Mouse (Mus musculus): Measurements from ENCODE around the gene Ptpn5.
A peak's percentile ranks its signal among the peaks of the same experiment; 100 is the strongest.

Gene Ptpn5

DNA sequence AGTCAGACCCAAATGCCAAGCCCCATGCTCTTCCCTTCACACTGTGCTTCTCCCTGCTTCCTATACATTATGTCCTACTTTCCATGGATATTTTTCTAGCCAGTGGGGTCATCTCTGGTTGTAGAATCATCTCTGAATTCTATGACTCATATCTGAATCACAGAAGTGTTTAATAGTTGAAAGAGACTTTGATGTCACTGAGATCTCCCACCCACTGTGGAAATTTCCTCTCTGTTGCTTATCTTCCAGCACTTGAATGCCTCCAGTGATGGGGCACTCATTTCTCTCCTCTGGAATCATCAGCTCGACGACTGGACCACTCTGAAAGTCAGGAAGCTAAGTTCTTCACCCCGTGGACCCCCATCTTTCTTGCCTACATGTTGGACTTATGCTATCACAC lies 22.4 kb downstream of the Ptpn5 start:
- DNase-seq (ENCODE audit: low spot score in 2 of 2), result no peak

DNA sequence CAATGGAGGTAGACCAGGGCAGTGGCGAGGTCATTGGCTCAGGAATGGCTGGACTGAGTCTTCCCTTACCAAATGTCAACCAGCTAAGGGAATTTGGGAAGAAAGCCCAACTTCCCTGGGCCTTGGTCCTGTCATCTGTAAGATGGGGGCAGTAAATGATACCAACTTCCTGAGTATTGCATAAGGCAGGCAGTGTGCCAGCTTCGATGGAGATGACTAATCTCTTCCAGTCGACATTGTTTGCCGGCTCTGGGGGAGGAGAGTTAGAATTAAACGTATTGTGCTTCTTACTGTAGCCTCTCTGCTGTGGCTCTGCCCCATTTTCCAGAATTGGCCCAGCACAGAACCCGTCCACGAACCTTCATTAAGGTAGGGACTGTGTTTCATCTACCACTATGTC lies 23.0 kb downstream of the Ptpn5 start:
- DNase-seq (ENCODE audit: low spot score in 2 of 2), result no peak

DNA sequence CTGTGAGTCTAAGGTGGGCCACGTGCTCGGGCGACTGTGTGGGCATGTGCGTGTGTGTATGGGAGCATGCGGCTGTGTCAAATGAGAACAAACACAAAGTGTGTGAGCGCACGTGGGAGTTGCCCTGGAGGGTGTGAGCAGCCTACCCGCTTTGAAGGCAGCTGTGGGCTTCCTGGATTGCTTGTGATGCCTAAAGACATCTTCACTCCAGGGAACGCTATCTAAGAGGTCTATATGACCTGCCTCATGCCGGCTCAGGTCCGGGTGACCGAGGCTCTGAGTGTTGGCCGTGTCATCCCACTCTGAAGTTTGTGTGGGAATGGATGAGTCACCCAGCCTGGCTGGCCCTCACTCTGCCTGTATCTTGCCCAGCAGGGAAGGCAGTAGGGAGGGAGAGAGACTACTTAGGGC lies 24.7 kb downstream of the Ptpn5 start:
- DNase-seq (ENCODE audit: low spot score in 2 of 2), result no peak

DNA sequence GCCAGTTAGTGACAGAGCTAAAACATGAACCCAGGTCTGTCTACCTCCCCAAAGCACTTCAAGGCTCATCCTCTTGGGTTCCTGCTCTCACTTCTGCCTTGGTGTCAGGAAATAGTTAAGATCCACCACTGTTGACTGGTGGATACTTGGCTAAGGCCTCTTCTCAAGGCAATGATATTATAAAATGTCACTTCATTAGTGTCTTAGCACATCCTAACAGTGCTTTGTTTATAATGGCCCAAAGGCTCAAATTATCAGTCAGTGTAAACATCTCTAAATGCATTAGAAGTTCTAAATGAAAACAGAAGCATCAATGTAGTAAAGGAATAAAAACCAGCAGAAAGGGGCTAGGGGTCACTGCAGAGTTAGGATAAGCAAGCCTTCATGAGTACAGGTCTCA lies 26.5 kb downstream of the Ptpn5 start:
- DNase-seq (ENCODE audit: low spot score in 2 of 2), result no peak

DNA sequence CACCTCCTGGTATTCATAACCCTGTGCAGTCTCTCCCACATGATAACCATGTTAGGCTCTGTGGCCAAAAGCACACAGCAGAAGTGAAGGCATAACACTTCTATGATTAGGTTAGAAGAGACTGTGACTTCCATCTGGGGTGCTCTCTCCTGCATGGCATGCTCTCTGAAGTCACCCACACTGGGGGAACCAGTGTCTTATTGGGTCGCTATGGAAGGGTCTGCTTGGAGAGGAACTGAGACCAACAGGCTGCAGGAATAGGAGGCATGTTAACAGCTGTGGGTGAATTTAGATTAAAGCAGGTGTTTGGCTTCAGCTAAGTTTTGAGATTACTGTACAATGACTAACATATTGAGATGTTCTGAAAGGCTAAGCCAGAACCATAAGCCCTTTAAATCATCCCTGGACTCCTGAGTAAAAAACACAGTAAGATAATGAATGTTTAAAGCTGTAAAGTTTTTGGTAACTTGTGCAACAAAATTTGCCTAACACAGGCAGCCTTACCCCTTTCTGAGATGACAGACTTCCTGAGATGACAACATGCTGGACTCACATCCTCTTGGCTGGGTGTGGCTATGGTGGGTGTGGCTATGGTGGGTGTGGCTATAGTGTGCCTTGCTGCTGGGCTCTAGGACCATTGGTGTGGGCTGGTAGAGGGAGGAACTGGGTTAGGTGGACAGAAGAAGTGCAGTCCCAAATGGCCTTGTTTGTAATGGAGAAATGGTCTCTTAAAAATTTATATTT lies 29.6 kb downstream of the Ptpn5 start:
- DNase-seq (ENCODE audit: low spot score in 2 of 2), result no peak

DNA sequence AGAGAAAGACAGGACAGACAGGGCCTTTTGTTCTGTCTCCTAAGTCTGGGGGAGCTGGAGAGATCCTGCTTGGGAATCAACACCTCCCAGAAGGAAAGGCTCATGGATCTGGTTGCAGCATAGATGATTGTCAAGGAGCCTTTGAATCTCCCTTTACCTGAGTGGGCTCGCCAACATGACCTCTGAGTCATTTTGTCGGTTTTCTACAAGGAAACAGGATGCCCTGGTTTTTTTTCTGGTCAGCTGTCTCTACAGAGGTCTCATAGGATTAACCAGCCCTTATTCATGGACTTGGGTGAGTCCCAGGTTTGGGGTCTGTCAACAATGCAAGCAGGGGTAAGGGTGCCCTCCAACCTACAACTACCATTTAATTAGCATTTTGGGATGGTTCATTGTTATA lies 30.5 kb downstream of the Ptpn5 start:
- no peak for DNase-seq (ENCODE audit: low spot score in 2 of 2)

DNA sequence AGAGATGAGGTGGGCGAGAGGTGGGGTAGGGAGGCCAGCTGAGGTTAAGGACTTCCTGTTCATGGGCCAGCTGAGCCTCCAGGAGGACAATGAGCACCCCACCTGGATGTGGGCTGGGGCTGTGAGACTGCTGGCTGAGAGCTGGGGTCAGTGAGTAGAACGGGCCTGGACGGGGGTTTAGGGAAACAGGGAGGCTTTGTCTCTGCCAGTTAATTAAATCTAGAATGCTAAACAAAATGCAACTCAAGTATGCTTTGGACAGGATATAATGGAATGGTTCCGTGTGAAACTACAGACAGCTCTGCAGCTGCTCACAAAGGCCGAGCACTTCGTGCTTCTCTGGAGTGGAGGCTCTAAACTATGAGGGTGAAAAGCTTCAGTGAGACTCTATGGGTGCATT lies 32.9 kb downstream of the Ptpn5 start:
- no peak for DNase-seq (ENCODE audit: low spot score in 2 of 2)

DNA sequence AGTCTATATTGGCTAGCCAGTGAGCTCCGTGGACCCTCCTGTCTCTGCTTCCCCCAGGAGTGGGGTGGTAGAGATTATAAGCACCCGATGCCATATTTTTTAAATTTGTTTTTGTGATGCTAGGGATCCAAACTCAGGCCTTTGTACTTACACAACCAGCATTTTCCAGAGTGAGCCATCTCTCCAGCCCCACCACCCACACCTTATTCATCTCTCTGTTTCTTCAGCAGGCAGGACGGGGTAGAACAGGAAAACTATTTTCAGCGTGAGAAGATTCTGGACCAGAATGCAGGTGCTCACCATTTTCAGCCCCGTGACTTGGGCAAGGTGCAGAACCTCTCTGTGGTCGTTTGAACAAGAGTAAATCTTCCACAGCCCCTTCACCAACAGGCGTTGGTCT lies 34.2 kb downstream of the Ptpn5 start:
- DNase-seq (ENCODE audit: low spot score in 2 of 2), result no peak

DNA sequence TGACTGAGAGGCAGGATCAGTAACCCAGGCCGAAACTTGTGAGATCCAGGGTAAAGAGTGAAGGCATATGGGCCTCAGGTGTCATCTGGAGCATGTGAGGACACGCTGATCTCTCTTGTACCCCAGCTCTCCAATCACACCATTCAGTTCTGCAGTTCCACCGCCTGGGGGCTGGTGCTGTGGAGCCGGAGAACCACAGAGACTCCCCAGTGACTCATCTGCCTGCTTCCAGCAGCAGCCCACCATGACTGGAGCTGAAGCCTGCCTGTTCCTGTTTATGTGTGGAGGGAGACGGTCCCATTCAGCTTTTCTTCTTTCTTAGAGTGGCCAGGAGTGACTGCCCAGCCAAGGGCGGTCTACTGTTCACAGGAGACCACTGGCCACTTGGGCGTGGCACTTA lies 35.4 kb downstream of the Ptpn5 start:
- DNase-seq (ENCODE audit: low spot score in 2 of 2), result no peak

DNA sequence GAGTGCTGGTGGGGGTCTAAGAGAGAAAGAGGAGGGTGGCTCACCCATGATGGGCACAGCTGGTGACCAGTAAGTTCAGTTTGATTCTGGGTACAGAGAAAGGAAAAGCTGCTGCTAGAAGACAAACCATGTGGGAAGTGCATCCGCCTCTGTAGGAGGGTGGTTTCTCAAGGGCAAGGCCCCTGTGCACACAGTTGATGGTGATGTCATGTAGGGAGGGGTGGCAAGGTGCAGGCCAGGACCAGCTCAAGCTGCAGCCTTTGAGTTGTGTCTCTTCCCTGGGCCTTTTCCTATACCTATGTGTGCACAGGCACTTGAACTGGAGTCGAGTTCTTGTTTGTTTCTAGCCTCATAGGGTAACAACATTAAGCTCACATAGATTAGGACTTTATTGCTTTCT lies 38.5 kb downstream of the Ptpn5 start:
- DNase-seq (ENCODE audit: low spot score in 2 of 2), result no peak

DNA sequence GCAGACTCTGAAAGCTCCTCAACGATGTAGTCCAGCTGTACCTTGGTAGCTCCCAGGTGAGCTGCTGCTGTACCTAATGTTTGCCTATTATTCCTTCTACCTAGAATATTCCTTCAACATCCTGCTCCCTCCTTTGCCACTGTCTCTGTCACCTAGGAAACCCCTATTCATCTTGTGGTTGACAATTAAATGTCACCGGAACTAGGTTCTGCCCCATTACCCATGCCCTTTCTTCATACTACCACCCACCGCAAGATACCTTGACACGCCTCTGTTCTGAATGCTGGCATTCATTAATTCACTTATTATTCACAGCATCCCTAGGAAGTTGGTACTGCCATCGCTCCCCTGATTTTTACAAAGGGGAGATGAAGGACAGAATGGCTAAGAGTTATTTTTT lies 39.5 kb downstream of the Ptpn5 start:
- no peak for DNase-seq (ENCODE audit: low spot score in 2 of 2)

DNA sequence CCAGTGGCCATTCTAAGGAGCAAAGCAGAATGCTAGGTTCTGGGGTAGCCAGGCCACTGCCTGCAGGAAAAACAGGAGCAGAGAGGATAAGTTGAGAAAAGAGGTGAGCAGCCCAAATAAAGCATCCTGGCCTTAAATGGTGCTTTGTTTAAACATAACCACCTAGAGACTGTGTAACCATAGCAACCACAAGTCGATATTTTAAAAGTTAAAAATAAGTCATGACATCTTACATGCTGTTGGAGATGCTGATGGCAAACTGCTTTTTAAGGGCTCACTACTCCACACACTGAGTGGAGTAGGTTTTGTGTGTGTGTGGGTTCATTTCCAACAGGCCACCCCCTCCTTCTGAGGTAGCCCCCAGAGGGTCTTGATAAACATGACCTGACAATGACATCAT lies 48.4 kb downstream of the Ptpn5 start:
- DNase-seq (ENCODE audit: low spot score in 2 of 2), result no peak

DNA sequence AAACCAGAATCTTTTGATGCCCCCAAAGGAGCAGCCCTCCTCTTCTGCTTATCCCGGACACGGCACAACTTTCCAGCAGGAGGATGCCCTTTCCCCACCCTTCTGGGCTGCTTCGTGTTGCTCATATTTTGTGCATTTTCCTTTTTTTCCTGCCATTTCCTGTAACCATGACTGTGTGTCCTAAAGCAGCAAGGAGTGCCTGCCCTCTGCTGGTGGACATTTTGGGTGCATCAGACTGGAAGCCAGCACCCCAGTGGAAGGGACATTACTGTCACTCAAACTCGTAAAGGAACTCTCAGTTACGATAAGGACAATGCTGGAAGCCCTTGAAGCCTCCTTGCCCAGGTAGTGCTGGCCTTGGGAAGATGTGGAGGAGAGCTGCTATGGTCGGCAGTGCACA lies 52.2 kb downstream of the Ptpn5 start:
- peak; percentile 53 to 76 for DNase-seq (ENCODE audit: low spot score in 2 of 2)

DNA sequence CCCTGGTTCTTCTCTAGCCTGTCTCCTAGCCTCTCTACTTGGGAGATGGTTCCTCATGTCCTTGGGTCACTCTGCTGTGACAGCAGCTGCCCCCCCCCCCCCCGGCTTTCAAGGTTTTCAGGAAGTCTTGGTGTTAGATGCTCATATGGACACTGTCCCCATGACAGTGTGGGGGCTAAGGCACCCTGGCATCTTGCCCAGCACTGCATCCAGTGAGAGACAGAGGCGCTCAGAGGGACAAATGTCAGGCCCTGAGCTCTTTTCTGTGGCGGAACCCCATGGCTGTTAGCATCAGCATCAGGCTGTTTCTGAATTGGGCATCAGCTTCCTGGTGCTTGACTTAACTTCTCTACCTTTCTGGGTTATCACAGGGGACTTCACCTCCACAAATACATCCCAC lies 52.6 kb downstream of the Ptpn5 start:
- no peak for DNase-seq (ENCODE audit: low spot score in 2 of 2)

DNA sequence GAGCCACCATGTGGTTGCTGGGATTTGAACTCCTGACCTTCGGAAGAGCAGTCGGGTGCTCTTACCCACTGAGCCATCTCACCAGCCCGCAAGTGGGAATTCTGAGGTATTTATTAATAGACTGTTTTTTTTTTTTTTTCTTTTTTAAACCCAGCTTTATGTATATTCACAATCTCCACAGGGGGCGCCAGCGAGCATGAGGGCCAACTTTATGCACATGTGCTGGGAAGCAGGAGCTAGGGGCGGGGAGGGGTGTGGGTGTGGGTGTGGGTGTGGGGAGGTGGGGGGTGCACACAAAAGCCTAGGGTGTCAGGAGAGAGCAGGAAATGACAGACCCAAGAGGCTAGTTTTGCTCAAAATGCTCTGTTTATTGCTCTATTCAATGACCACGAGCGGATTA lies 56.0 kb downstream of the Ptpn5 start:
- no peak for DNase-seq (ENCODE audit: low spot score in 2 of 2)

DNA sequence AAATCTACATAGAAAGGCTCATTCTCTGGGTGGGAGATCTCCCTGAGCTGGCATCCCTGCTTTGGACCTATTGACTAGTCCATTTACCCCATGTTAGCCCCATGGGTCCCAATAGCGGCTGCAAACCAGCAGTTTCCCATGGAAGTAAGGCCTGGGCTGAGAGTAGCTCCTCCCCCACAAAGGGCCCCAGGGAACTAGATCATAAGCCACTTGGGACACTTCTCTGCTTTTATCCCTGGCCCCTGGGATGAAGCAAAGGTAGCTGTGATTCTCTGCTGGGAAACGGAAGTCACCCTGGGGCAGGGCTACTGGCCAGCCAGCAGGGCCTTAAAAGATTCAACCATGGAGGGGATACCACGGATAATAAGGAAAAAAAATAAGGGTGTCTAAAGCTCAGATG lies 56.8 kb downstream of the Ptpn5 start:
- no peak for DNase-seq (ENCODE audit: low spot score in 2 of 2)

DNA sequence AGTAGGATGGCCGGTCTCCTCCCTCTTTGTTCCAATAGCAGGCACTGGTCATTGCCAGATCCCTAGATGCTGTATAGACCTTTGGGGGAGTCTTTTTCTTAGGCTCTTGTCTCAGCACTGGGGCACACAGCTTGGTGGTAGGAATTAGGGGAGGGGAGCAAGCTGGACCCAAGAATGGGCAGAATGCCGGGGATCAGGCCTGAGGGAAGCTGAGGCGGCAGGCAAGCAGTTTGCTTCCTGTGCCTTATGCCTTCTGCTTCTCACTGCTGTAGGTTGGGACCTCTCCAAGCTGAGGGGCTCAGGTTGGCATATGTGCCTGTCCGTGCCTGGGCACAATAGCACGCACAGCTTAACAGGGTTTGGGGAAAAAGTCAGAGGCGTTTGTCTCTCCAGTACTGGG lies 57.3 kb downstream of the Ptpn5 start:
- no peak for DNase-seq (ENCODE audit: low spot score in 2 of 2)

DNA sequence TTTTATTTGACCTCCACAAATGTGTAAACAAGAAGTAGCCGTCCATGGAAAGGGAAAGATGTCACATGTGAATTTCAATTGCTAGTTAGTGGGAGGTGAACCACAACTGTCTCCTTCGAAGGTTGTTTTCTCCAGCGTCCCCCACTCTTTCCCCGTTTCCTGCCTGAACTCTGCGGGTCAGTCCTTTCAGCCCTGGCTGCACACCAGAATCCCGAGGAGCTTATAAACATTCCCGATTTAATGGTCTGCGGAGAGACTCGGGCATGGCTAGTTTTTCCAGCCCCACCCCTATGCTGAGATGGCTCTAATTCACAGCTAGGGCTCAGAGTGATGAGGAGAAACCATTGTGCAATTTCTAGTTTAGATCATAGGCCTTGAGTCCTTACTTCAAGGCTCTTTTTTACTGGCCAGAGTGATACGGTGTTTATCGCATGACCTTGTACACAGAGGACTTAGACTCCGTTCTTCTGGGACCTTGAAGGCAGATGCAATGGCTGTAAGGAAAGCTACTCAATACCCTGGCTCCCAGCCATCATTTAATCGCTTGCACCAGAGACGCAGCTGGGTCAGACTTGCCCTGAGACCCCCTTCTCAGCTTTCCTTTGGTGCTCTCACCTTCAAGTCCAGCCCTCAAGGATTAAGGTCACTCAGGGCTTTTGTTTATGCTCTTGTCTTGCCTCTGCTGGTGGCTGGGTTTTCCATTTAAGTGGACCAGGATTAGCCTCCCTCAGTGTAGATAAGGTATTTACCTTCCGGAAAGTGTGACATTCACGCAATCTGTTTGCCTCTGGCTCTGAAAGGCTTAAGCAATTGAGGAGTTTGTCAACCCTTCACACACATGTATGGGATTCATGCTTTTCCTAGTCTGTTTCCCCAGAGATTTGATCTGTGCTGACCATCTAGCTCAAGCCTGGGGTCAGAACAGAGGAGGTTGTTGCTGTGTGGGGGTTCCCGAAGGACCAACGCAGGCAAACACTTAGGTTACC lies 59.7 kb downstream of the Ptpn5 start:
- DNase-seq (ENCODE audit: low spot score in 2 of 2), result no peak

DNA sequence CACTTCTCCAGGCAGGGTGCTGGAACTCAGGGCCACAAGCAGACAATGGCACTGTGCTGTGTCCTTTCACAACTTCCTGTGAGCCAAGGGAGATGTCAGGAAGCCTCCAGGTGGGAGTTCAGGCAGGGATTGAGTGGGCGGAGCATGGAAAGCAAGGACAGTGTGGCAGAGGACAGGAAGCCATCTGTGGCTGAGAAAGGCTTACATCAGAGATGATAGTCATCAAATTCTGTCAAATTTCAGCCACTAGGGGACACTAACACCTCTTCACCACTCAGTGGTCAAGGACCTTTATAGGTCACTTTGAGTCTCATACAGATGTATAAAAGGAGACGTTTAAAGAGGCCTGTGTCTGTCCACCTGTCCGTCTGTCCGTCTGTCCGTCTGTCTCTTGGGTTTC lies 60.9 kb downstream of the Ptpn5 start:
- no peak for DNase-seq (ENCODE audit: low spot score in 2 of 2)

DNA sequence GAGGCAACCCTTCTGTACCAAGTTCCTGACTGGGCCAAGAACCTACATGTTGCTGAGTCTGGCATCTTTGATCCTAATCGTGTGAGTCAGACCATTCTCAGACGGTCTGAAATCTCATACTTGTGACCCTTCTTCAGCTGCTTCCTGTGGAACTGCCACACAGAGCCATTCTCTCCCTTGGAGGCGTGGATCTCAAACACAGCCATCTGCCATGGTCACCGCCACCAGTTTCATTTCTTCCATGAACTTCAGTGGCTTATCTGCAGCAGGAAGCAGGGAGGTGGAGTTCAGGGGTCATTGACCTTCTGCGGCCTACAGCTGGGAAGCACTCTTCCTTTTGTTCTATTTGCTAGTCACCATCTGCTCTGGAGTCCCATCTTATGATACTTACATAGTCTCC lies 65.6 kb downstream of the Ptpn5 start:
- DNase-seq (ENCODE audit: low spot score in 2 of 2), result no peak

DNA sequence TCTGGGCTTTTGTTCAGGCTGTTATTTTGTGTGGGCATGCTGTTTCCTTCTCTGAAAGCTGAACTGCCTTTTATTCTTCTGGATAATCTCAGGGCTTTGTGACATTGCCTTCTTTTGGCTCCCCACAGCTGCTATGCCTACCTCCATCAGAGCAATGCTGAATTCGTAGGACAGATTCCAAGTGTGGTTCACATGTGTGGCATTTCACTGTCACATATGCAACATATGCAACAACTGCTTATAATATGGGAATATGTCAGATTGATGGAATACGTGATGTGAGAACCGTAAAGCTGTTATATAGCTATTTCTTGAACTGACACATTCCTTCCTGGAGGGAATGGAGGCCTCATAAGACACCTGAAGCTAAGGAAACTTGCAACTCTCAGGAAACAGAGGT lies 66.5 kb downstream of the Ptpn5 start:
- no peak for DNase-seq (ENCODE audit: low spot score in 2 of 2)

DNA sequence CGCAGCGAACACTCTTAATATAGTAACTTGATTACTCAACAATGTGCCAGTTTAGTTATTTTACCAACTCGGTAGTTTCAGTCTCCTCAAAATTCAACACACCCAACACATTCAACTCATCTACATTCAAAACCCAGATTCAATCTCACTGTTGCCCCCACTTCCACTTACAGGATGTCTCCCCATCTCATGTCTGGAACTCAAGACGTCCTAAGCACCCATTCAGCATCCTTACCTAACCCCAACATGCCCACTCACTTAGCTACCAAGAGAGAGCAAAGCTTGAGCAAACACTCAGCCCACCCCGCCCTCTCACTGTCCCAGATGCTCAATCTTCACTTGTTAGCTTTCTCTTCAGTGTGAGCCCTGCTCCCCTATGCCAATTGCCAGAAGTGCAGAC lies 71.9 kb downstream of the Ptpn5 start:
- DNase-seq (ENCODE audit: low spot score in 2 of 2), result no peak

DNA sequence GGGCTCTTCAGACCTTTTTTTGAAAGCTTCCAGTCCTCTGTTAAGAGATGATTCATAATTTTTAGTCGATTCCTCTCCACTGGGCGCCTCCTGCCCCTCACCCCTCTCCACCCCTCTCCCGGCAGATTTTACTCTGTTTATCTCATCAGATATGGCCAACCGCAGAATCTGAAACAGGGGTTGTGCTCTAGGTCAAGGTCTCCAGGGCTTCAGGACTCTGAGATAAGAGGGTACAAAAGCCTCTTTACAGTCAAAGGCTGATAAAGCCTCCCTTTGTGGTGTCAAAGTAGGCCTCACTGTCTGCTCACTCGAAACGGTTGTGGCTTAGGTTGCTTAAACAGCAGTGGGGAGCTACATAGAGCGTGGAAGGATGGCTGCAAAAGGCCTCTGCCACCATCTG lies 74.1 kb downstream of the Ptpn5 start:
- DNase-seq (ENCODE audit: low spot score in 2 of 2), result no peak

Measured in frontal cortex, postnatal 10 days (tissue).